ENCODE assay signal across 23 mouse cellular contexts in genomic region chr5:21553685-21554084, GRCm38 (mm10). TPM values are rescaled to one million over a fixed set of nuclear protein-coding genes. Genes with fewer than 3 reads are reported as not detected.
A peak's percentile ranks its signal among the peaks of the same experiment; 100 is the strongest.
DNase-seq lines count a peak whose midpoint lies in the region; ATAC-seq and TF ChIP-seq lines count a peak whose summit lies in the region.
"Had no signal": no experiment of that assay in that cellular context is flagged by ENCODE, and none has a peak within 500 bp of the region (broad histone marks: within the 10 kb centered on the region; RNA-seq: fewer than 3 reads in every experiment).

No protein-coding gene starts in this region.

- H3K9ac ChIP-seq in kidney, embryonic 15.5 days: no peak overlapping the region
- H3K9ac ChIP-seq in lung, embryonic 14.5 days: no peak overlapping the region
- no peak overlapping the region for H3K9ac ChIP-seq in CH12.LX (ENCODE audit: insufficient read depth, low read depth)
- H3K9ac ChIP-seq: hindbrain, embryonic 13.5 days had no signal

- no peaks in the 10 kb centered on the region for H3K27me3 ChIP-seq in kidney, embryonic 15.5 days
- H3K27me3 ChIP-seq in lung, embryonic 14.5 days (ENCODE audit: insufficient read depth, low read length): no peaks in the 10 kb centered on the region
- H3K27me3 ChIP-seq in CH12.LX (replicated peaks): no peaks in the 10 kb centered on the region
- H3K27me3 ChIP-seq: hindbrain, embryonic 13.5 days had no signal

- no peak for TF ChIP-seq RAD21 in CH12.LX (IDR thresholded peaks at IDR 0.05; ENCODE audit: low read depth, low read length)

- H3K4me2 ChIP-seq in kidney, embryonic 15.5 days: no peak overlapping the region
- H3K4me2 ChIP-seq in lung, embryonic 14.5 days: no peak overlapping the region
- H3K4me2 ChIP-seq in CH12.LX (ENCODE audit: insufficient read depth, low read depth, poor library complexity, severe bottlenecking): no peak overlapping the region
- H3K4me2 ChIP-seq: hindbrain, embryonic 13.5 days had no signal

- H3K9me3 ChIP-seq in kidney, embryonic 15.5 days (replicated peaks): no peaks in the 10 kb centered on the region
- H3K9me3 ChIP-seq in lung, embryonic 14.5 days (ENCODE audit: low read depth, low read length): no peaks in the 10 kb centered on the region
- H3K9me3 ChIP-seq in CH12.LX (replicated peaks; ENCODE audit: low read length): no peaks in the 10 kb centered on the region
- H3K9me3 ChIP-seq: embryonic facial prominence, embryonic 10.5 days; forebrain, embryonic 10.5 days; heart, embryonic 10.5 days; hindbrain, embryonic 13.5 days had no signal

- no peak for DNase-seq in kidney, postnatal 25 days
- DNase-seq in lung, embryonic 14.5 days: no peak
- no peak for DNase-seq in lung, postnatal 4 days
- DNase-seq in CH12.LX (ENCODE audit: extremely low read depth) (no peak), NIH3T3 (ENCODE audit: low read depth) (peak; percentile 43)
- DNase-seq in embryo, embryonic 11 days: no peak
- DNase-seq: adrenal gland, postnatal 14 days; cerebellum, adult 18-20 months; cerebellum, adult 9-11 months; cerebellum, postnatal 36 days; gastrocnemius, adult 2 months; gastrocnemius, postnatal 25 days; heart, postnatal 14 days had no signal

- no peak for TF ChIP-seq EP300 in CH12.LX (IDR thresholded peaks at IDR 0.05; ENCODE audit: low read length)

- no peak for TF ChIP-seq CTCF in lung, embryonic 14.5 days (IDR thresholded peaks at IDR 0.05; ENCODE audit: low read depth)
- no peak for TF ChIP-seq CTCF in CH12.LX (conservative IDR thresholded peaks at IDR 0.05 in 1 of 2, IDR thresholded peaks at IDR 0.05 in 1 of 2; ENCODE audit: low read depth in 2 of 2, low read length in 2 of 2)

- peak; percentile 99 for ATAC-seq in kidney, embryonic 15.5 days (replicated peaks; ENCODE audit: low FRiP score)
- ATAC-seq in lung, embryonic 14.5 days (ENCODE audit: insufficient read depth): peak; percentile 47
- ATAC-seq: activated CD4-positive, CD25-positive, alpha-beta regulatory T cell, adult 4 months; forebrain, embryonic 14.5 days had no signal

- H3K36me3 ChIP-seq in kidney, embryonic 15.5 days: no peaks in the 10 kb centered on the region
- H3K36me3 ChIP-seq in lung, embryonic 14.5 days (ENCODE audit: insufficient read depth): no peaks in the 10 kb centered on the region
- H3K36me3 ChIP-seq in CH12.LX (replicated peaks in 1 of 2; ENCODE audit: control insufficient read depth in 1 of 2, insufficient read depth in 1 of 2, low read length in 1 of 2): no peaks in the 10 kb centered on the region
- H3K36me3 ChIP-seq: embryonic facial prominence, embryonic 10.5 days; forebrain, embryonic 10.5 days; heart, embryonic 10.5 days; hindbrain, embryonic 13.5 days had no signal

- peaks cover 11% of the 10 kb centered on the region for H3K4me1 ChIP-seq in kidney, embryonic 15.5 days
- no peaks in the 10 kb centered on the region for H3K4me1 ChIP-seq in lung, embryonic 14.5 days (ENCODE audit: insufficient read depth)
- H3K4me1 ChIP-seq in CH12.LX (ENCODE audit: control insufficient read depth in 1 of 2, insufficient read depth in 2 of 2): no peaks in the 10 kb centered on the region
- H3K4me1 ChIP-seq: embryonic facial prominence, embryonic 10.5 days; forebrain, embryonic 10.5 days; hindbrain, embryonic 13.5 days had no signal

- H3K27ac ChIP-seq in kidney, embryonic 15.5 days: peak overlapping the region; percentile 41; the same call in 1 of the 2 replicates
- no peak overlapping the region for H3K27ac ChIP-seq in lung, embryonic 14.5 days (ENCODE audit: low read depth)
- H3K27ac ChIP-seq in CH12.LX (ENCODE audit: insufficient read depth, low read depth): no peak overlapping the region
- H3K27ac ChIP-seq: embryonic facial prominence, embryonic 10.5 days; forebrain, embryonic 10.5 days; gastrocnemius, adult 2 months; heart, embryonic 10.5 days; hindbrain, embryonic 13.5 days had no signal

- no peaks in the 10 kb centered on the region for H3K79me2 ChIP-seq in CH12.LX (replicated peaks; ENCODE audit: control insufficient read depth, extremely low read depth, insufficient read depth, poor library complexity, severe bottlenecking)

- dilution Hi-C loops in CH12.LX (cut with MboI; ENCODE audit: extremely low pct_ligation_motif_present, extremely low pct_unique_long_range_greater_than_20kb, low sequenced_read_pairs): no loop called here

- TF ChIP-seq POLR2A in CH12.LX (IDR thresholded peaks at IDR 0.05; ENCODE audit: low read depth, low read length): no peak

- no peak overlapping the region for H3K4me3 ChIP-seq in kidney, embryonic 15.5 days (replicated peaks)
- no peak overlapping the region for H3K4me3 ChIP-seq in lung, embryonic 14.5 days (ENCODE audit: low read depth, low read length)
- no peak overlapping the region for H3K4me3 ChIP-seq in CH12.LX (replicated peaks in 1 of 3; ENCODE audit: low read depth in 2 of 3, low read length in 2 of 3, poor library complexity in 1 of 3)
- H3K4me3 ChIP-seq: embryonic facial prominence, embryonic 10.5 days; erythroblast, embryonic 14.5 days; forebrain, embryonic 10.5 days; gastrocnemius, adult 2 months; heart, embryonic 10.5 days; hindbrain, embryonic 13.5 days had no signal

- in situ Hi-C loops in CH12.LX (cut with MboI; ENCODE audit: low pct_ligation_motif_present, low pct_unique_long_range_greater_than_20kb, low sequenced_read_pairs): no loop called here

- 54% methylated on average over 4 of the region's 4 CpGs for WGBS in kidney, embryonic 15.5 days
- 84% methylated on average over 4 of the region's 4 CpGs for WGBS in lung, embryonic 14.5 days

TF ChIP-seq in CH12.LX, 34 proteins besides CTCF, POLR2A, EP300 and RAD21:
- TF ChIP-seq NELFE (IDR thresholded peaks at IDR 0.05; ENCODE audit: low read depth, low read length) (no peak), MXI1 (IDR thresholded peaks at IDR 0.05; ENCODE audit: low read depth, low read length) (no peak), MAFK (IDR thresholded peaks at IDR 0.05; ENCODE audit: insufficient replicate concordance, low read length) (peak; percentile 51; the same call in 1 of the 2 replicates), RCOR1 (conservative IDR thresholded peaks at IDR 0.05; ENCODE audit: low read depth, low read length) (no peak), BHLHE40 (IDR thresholded peaks at IDR 0.05; ENCODE audit: low read depth, low read length) (no peak), IRF4 (IDR thresholded peaks at IDR 0.05; ENCODE audit: low read depth, low read length) (no peak), PAX5 (IDR thresholded peaks at IDR 0.05; ENCODE audit: low read length) (no peak)

RNA-seq across cellular contexts. Expression of gene Lrrc17, which starts 10.3 kb away (rescaled TPM):
- 42.4 and 47.4 TPM in 2 replicates for polyA plus RNA-seq in kidney, embryonic 15.5 days (2015; fragmentation: Nextera tagmentation; extraction: Ambion mirVana)
- 39.5 and 45.3 TPM in 2 replicates for polyA plus RNA-seq in lung, embryonic 14.5 days (2014; fragmentation: Nextera tagmentation; extraction: Ambion mirVana)
- total RNA-seq in CH12.LX (2012; rRNA removed) (not detected in 2 replicates), CH12.LX (2014; rRNA removed) (not detected in 2 replicates)
- not detected in 2 replicates for polyA plus RNA-seq in CH12.LX (2012; ENCODE audit: insufficient read length, low read depth)
- total RNA-seq: granulocyte monocyte progenitor cell, adult 5-6 weeks; hematopoietic stem cell, adult 5-6 weeks had no signal
- polyA plus RNA-seq: erythroblast, embryonic 14.5 days had no signal

Comparison
In these comparisons a context has a peak if more than half of its experiments do, and no peak if none do; other contexts are left out.
1. RNA of gene Lrrc17, which starts 10.3 kb away (polyA plus RNA-seq): 42.4 to 47.4 TPM in kidney, embryonic 15.5 days and 39.5 to 45.3 TPM in lung, embryonic 14.5 days; not detected in CH12.LX; every median in the first group is over 10 times any median in the second.